Mouse (Mus musculus): Measurements from ENCODE around the gene Exoc2. TPM values are rescaled to one million over a fixed set of nuclear protein-coding genes. Genes with fewer than 3 reads are reported as not detected.

The Exoc2 gene
- total and polyA plus RNA-seq, 3 experiments: 6.9 to 46.6 (median 44.7) TPM

DNA sequence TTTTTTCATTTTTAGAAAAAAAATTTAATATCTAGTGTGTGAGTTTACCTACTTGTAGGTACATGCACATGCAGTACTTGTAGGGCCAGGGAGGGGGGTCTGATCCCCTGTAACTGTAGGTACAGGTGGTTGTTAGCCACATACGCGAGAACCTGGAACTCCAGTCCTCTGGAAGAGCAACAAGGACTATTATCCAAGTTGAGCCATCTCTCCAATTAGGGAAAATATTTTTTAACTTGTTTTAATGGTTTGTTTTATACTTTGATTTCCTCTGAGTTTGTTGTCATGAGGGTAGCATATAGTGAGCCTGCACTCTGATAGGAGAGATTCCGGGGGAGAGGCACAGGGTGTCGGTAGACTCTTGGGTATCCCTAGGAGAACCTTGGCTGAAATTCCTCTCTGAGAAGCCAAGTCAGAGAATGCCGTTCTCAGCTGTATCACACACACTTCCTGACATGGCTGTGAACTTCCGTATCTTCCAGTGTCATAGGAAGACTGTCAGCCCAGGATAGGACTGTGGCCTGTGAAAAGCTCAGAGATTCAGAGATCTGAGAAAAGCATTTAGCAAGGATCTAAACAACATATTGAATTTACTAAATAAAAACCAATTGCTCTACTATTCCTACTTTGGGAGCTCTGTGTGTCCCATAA is 206.3 kb downstream of the Exoc2 start:
- ATAC-seq (ENCODE audit: extremely low read depth, insufficient number of reproducible peaks, low FRiP score, poor library complexity, severe bottlenecking) (no peak), DNase-seq (ENCODE audit: low spot score) (no peak)
- peaks cover 14% of the 10 kb centered on the region; the same call in 1 of the 2 replicates for H3K27me3 ChIP-seq (ENCODE audit: insufficient read depth, low read length)
- no peak overlapping the region for H3K4me3 ChIP-seq (ENCODE audit: low read depth, low read length)
- H3K36me3 ChIP-seq (replicated peaks): no peaks in the 10 kb centered on the region
- no peaks in the 10 kb centered on the region for H3K4me1 ChIP-seq (ENCODE audit: insufficient read depth, low read depth, low read length)
- TF ChIP-seq GATA1 (IDR thresholded peaks at IDR 0.05; ENCODE audit: borderline replicate concordance, low read length): no peak
- TF ChIP-seq GATA2 (IDR thresholded peaks at IDR 0.05; ENCODE audit: borderline replicate concordance, low read depth, low read length): no peak
- no peak for TF ChIP-seq CTCF (IDR thresholded peaks at IDR 0.05; ENCODE audit: low read depth, low read length)
- TF ChIP-seq POLR2AphosphoS5 (IDR thresholded peaks at IDR 0.05; ENCODE audit: insufficient replicate concordance, low read depth, low read length): no peak
- no peak for TF ChIP-seq TAL1 (conservative IDR thresholded peaks at IDR 0.05; ENCODE audit: low read depth, low read length)
- H3K9me3 ChIP-seq (replicated peaks): no peaks in the 10 kb centered on the region

DNA sequence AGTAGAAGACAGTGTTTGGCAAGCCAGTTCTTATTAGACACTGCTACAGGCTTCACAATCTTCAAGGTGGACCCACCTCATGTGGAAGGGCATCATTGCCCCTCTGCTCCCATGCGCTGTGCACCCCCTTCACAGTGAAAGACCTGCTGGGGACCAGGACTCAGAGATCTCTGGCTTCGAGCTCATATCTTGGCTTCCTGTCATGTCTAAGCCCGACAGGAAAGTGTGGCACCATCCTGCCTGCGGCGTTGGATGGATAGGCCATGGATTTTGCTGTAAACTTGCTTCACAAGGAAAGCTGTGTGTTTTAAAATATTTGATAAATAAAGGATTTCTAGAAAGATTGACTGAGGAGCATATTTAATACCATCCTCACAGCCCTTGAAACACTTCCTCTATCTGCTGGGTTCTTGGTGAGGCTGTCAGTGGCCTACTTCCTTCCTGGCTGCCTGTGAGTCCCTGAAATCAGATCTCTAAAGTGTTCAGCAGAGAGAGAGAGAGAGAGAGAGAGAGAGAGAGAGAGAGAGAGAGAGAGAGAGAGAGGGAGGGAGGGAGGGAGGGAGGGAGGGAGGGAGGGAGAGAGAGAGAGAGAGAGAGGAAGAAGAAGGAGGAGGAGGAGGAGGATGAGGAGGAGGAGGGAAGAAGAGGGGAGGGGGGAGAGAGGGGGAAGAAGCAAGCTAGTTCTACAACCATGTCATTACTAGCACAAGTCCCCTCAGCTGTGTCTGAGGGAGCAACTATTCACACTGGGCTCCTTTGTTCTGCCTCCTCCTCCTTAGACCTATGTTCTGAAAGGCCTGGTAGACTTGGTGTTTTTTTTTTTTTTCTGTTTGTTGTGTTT is 207.0 kb downstream of the Exoc2 start:
- TF ChIP-seq GATA2 (IDR thresholded peaks at IDR 0.05; ENCODE audit: borderline replicate concordance, low read depth, low read length) (no peak), CTCF (IDR thresholded peaks at IDR 0.05; ENCODE audit: low read depth, low read length) (no peak), POLR2AphosphoS5 (IDR thresholded peaks at IDR 0.05; ENCODE audit: insufficient replicate concordance, low read depth, low read length) (no peak), GATA1 (IDR thresholded peaks at IDR 0.05; ENCODE audit: borderline replicate concordance, low read length) (no peak), TAL1 (conservative IDR thresholded peaks at IDR 0.05; ENCODE audit: low read depth, low read length) (no peak)
- ATAC-seq (ENCODE audit: extremely low read depth, insufficient number of reproducible peaks, low FRiP score, poor library complexity, severe bottlenecking): no peak
- H3K4me3 ChIP-seq (ENCODE audit: low read depth, low read length): no peak overlapping the region
- no peaks in the 10 kb centered on the region for H3K9me3 ChIP-seq (replicated peaks)
- no peaks in the 10 kb centered on the region for H3K4me1 ChIP-seq (ENCODE audit: insufficient read depth, low read depth, low read length)
- no peak for DNase-seq (ENCODE audit: low spot score)
- H3K36me3 ChIP-seq (replicated peaks): no peaks in the 10 kb centered on the region
- H3K27me3 ChIP-seq (ENCODE audit: insufficient read depth, low read length): peaks cover 14% of the 10 kb centered on the region; the same call in 1 of the 2 replicates

DNA sequence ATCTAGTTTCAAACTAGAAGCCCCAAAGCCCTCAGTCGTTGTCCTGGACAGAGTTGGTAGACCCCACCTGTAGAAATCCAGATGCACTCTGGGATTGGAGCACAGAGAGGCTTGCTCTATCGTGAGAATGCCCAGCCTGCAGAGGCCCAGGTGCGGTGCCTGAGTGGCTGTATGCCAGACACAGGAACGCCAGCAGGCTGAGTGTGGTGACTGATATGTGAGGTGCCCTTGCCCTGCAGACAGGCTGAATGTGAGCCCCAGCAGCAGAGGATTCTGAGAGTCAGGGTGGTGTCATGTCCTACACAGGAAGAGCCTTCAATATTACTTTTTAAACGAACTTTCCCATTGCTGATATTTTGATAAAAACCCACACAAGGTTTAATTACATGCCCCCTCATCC is 208.0 kb downstream of the Exoc2 start:
- H3K27me3 ChIP-seq (ENCODE audit: insufficient read depth, low read length): peaks cover 20% of the 10 kb centered on the region
- no peaks in the 10 kb centered on the region for H3K9me3 ChIP-seq (replicated peaks)
- ATAC-seq (ENCODE audit: extremely low read depth, insufficient number of reproducible peaks, low FRiP score, poor library complexity, severe bottlenecking) (no peak), DNase-seq (ENCODE audit: low spot score) (no peak)
- H3K4me1 ChIP-seq (ENCODE audit: insufficient read depth, low read depth, low read length): no peaks in the 10 kb centered on the region
- no peaks in the 10 kb centered on the region for H3K36me3 ChIP-seq (replicated peaks)
- no peak overlapping the region for H3K4me3 ChIP-seq (ENCODE audit: low read depth, low read length)
- TF ChIP-seq GATA1 (IDR thresholded peaks at IDR 0.05; ENCODE audit: borderline replicate concordance, low read length) (no peak), TAL1 (conservative IDR thresholded peaks at IDR 0.05; ENCODE audit: low read depth, low read length) (no peak), GATA2 (IDR thresholded peaks at IDR 0.05; ENCODE audit: borderline replicate concordance, low read depth, low read length) (no peak), CTCF (IDR thresholded peaks at IDR 0.05; ENCODE audit: low read depth, low read length) (no peak), POLR2AphosphoS5 (IDR thresholded peaks at IDR 0.05; ENCODE audit: insufficient replicate concordance, low read depth, low read length) (no peak)

DNA sequence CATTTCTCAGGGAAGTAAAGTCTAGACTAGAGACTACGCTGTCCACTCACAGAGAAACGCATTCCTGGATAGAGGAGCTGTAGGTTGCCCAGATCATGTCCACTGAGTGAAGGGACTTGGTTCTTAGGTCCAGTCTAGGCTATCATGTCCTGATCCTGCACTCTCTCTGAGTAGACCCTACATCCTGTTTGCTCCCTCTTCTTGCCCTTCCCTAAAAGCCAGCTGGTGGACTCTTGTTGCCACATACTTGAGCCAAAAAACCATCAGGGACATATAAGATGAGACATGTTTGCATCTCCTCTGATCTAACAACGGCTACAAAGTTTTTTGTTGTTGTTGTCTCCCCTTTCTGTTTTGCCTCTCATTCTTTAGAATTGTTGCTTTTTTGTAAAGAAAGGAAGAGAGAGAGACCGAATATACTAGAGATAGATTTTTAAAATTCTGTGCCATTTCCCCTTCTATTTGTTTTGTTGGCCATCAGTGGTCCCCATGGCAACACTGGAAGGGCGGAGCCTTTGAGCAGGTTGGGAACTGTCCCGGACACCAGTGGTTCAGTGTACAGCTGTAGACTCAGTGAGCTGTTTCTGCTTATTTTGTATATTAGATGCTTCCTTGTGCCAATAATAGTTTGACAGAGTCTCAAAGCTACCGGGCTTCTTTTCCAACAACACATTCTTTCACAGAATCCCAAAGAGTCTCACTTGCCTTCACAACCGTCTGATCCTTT is 209.7 kb downstream of the Exoc2 start:
- no peaks in the 10 kb centered on the region for H3K4me1 ChIP-seq (ENCODE audit: insufficient read depth, low read depth, low read length)
- no peaks in the 10 kb centered on the region for H3K9me3 ChIP-seq (replicated peaks)
- TF ChIP-seq GATA1 (IDR thresholded peaks at IDR 0.05; ENCODE audit: borderline replicate concordance, low read length) (no peak), GATA2 (IDR thresholded peaks at IDR 0.05; ENCODE audit: borderline replicate concordance, low read depth, low read length) (no peak), TAL1 (conservative IDR thresholded peaks at IDR 0.05; ENCODE audit: low read depth, low read length) (no peak), CTCF (IDR thresholded peaks at IDR 0.05; ENCODE audit: low read depth, low read length) (no peak), POLR2AphosphoS5 (IDR thresholded peaks at IDR 0.05; ENCODE audit: insufficient replicate concordance, low read depth, low read length) (no peak)
- H3K4me3 ChIP-seq (ENCODE audit: low read depth, low read length): no peak overlapping the region
- H3K36me3 ChIP-seq (replicated peaks): no peaks in the 10 kb centered on the region
- H3K27me3 ChIP-seq (ENCODE audit: insufficient read depth, low read length): peaks cover 12% of the 10 kb centered on the region; the same call in 1 of the 2 replicates
- DNase-seq (ENCODE audit: low spot score) (no peak), ATAC-seq (ENCODE audit: extremely low read depth, insufficient number of reproducible peaks, low FRiP score, poor library complexity, severe bottlenecking) (no peak)

Other genes starting within 250 kb of the Exoc2 start
- gene Irf4, start 224.9 kb downstream of the Exoc2 start, total RNA-seq (2014; fragmentation: Nextera tagmentation): not detected in 2 replicates
- gene Irf4, start 224.9 kb downstream of the Exoc2 start, total RNA-seq (2017): 0.05 TPM in 1 of 2 replicates, not detected in the other
- gene Irf4, start 224.9 kb downstream of the Exoc2 start, polyA plus RNA-seq (2012): not detected in 2 replicates
- gene Hus1b, start 26.3 kb downstream of the Exoc2 start, total RNA-seq (2014; fragmentation: Nextera tagmentation): not detected in 2 replicates
- 0.87 and 1.3 TPM in 2 replicates for gene Hus1b, start 26.3 kb downstream of the Exoc2 start, total RNA-seq (2017)
- gene Hus1b, start 26.3 kb downstream of the Exoc2 start, polyA plus RNA-seq (2012): not detected in 2 replicates
- not detected in 2 replicates for gene Gm5447, start 111 bp upstream of the Exoc2 start, total RNA-seq (2014; fragmentation: Nextera tagmentation)
- gene Gm5447, start 111 bp upstream of the Exoc2 start, total RNA-seq (2017): 0.12 and 0.27 TPM in 2 replicates
- gene Gm5447, start 111 bp upstream of the Exoc2 start, polyA plus RNA-seq (2012): not detected in 2 replicates